Mouse (Mus musculus) embryo, embryonic 10.5 days (tissue): ENCODE measurements around the gene Lzic.

Source experiments
- DNase-seq: peaks from one replicate; pipeline ENCODE4 v3.0.0-alpha.2; 2015; ENCODE audit warnings: low spot score

Gene Lzic

GRCm38 (mm10) chr4:149527621-149528354 is 42.8 kb downstream of the Lzic start:
- no peak for DNase-seq

DNA sequence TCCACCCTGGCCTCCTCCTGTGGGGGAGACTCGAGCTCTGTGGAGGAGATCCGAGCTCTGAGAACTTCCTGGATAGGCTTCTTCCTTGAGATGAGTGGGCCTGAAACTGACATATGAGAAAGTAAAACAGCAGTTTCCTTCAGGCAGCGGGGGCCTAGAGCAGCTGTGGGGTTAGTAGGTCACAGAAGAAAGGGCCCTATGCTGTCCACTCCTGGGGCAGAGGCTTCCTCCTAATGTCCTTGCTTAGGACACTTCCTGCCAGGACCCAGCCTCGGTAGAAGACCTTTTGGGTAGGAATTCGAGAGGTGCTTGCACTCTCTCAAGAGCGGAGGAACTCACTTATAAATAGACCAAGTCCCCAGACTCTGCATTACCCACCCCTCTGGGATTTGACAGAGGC is 44.7 kb downstream of the Lzic start:
- no peak for DNase-seq

GRCm38 (mm10) chr4:149539441-149539840 is 54.4 kb downstream of the Lzic start:
- DNase-seq: no peak

DNA sequence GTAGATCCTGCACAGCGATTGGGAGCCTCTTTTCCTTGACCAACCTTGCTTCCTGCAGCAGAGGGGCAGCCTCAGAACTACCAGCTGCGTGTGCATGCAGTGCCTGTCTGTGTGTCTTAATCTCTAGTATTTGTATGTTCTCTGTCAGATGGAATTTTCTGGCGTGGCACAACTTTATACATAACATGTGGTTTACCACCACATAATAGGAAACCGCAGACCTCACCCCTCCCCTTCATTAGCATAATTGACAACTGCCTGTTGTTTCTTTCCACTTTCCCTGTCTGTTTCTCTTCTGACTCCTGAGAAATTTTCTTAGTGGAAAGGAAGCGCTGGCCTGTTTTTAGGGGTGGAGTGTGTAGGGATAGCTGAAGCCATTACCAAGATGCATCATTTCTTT is 56.9 kb downstream of the Lzic start:
- DNase-seq: no peak

DNA sequence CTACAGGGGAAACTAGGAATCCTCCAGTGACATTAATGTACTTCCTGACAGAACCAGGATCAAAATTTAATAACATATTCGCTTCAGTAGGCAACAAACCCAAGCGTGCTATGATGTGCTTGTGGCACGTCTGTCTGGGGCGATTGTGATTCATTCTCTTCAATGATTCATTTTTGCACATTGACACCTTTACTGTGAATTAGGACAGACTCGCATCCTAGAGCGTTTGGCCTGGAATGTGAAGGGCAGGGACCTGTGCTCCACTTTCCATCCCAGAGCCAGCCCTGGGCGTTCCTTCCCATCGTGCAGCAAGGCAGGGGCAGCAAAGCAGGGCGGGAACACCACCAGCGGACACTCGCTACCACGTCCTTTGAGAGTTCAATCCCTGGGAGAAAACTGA is 57.4 kb downstream of the Lzic start:
- DNase-seq: no peak

GRCm38 (mm10) chr4:149542927-149543553 is 58.0 kb downstream of the Lzic start:
- DNase-seq: peak; percentile 95

GRCm38 (mm10) chr4:149544892-149545291 is 59.9 kb downstream of the Lzic start:
- no peak for DNase-seq
